Mouse (Mus musculus) C2C12 (cell line): ENCODE data around the gene Veph1.

Experiments
- CEBPB ChIP-seq: IDR thresholded peaks from one replicate; pipeline ENCODE4 v1.6.1; 2011; ENCODE audit warnings: low read depth, mild to moderate bottlenecking, control low read depth, moderate library complexity
- CTCF ChIP-seq: IDR thresholded peaks from one replicate; pipeline ENCODE4 v1.5.1; 2011; ENCODE audit not compliant: control insufficient read depth, insufficient read depth, insufficient read length
- MAX ChIP-seq: IDR thresholded peaks from one replicate; pipeline ENCODE4 v1.6.1; 2011; ENCODE audit warnings: mild to moderate bottlenecking, control low read depth
- MYOD1 ChIP-seq: IDR thresholded peaks from one replicate; pipeline ENCODE4 v1.6.1; 2011; ENCODE audit warnings: low read depth; ENCODE audit not compliant: control insufficient read depth, insufficient read length
- USF1 ChIP-seq: IDR thresholded peaks from one replicate; pipeline ENCODE4 v1.6.1; 2011; ENCODE audit warnings: low read depth, mild to moderate bottlenecking, control low read depth, moderate library complexity

- TF ChIP-seq CTCF (no peak), CEBPB (no peak), USF1 (no peak), MYOD1 (no peak), MAX (no peak)
Observed at GRCm38 (mm10) chr3:66193910-66194562, 102.6 kb downstream of the Veph1 start.
